In genomic region chr9:94958382-94958781, GRCm38 (mm10) we compare ENCODE assay signal across 20 mouse cellular contexts.
DNase-seq lines count a peak whose midpoint lies in the region; ATAC-seq and TF ChIP-seq lines count a peak whose summit lies in the region.
"Had no signal": no experiment of that assay in that cellular context is flagged by ENCODE, and none has a peak within 500 bp of the region (broad histone marks: within the 10 kb centered on the region; RNA-seq: fewer than 3 reads in every experiment).

No protein-coding gene starts in this region.

- no peaks in the 10 kb centered on the region for H3K4me1 ChIP-seq in liver, postnatal 0 days (ENCODE audit: insufficient read depth)

- TF ChIP-seq EP300 in liver, postnatal 0 days (IDR thresholded peaks at IDR 0.05; ENCODE audit: low read depth), result no peak

- H3K4me3 ChIP-seq in liver, postnatal 0 days (ENCODE audit: low read depth, low read length), result no peak overlapping the region
- H3K4me3 ChIP-seq: forebrain, embryonic 10.5 days; heart, embryonic 15.5 days; limb, embryonic 12.5 days had no signal

- TF ChIP-seq CTCF in liver, postnatal 0 days (IDR thresholded peaks at IDR 0.05; ENCODE audit: low read depth), result no peak

- H3K27me3 ChIP-seq in liver, postnatal 0 days (ENCODE audit: insufficient read depth, low read length), result no peaks in the 10 kb centered on the region
- H3K27me3 ChIP-seq: heart, embryonic 15.5 days; limb, embryonic 12.5 days had no signal

- no peak overlapping the region for H3K4me2 ChIP-seq in liver, postnatal 0 days (ENCODE audit: low read depth, low read length)
- H3K4me2 ChIP-seq: heart, embryonic 15.5 days; limb, embryonic 12.5 days had no signal

- WGBS in liver, postnatal 0 days (ENCODE audit: insufficient replicate concordance), result 65% methylated on average over 2 of the region's 2 CpGs

- ATAC-seq in liver, postnatal 0 days, result no peak

- H3K9ac ChIP-seq in liver, postnatal 0 days (replicated peaks), result no peak overlapping the region
- H3K9ac ChIP-seq: heart, embryonic 15.5 days; limb, embryonic 12.5 days; liver, embryonic 14.5 days had no signal

- DNase-seq in adrenal gland, postnatal 36 days, result peak; percentile 22 to 48
- DNase-seq in adrenal gland, adult 8-10 months, result no peak
- DNase-seq in layer of hippocampus, adult 8-10 months (ENCODE audit: low spot score in 2 of 2), result peak; percentile 35 to 36
- DNase-seq in layer of hippocampus, postnatal 14 days (ENCODE audit: low spot score in 2 of 2), result no peak
- peak; percentile 16 for DNase-seq in ES-CJ7 (ENCODE audit: low read depth, low spot score)
- DNase-seq in layer of hippocampus, postnatal 36 days, result peak; percentile 18 to 22
- DNase-seq in liver, postnatal 0 days, result no peak
- no peak for DNase-seq in kidney, adult 18-20 months
- DNase-seq: B cell, adult 2 months; cerebellum, adult 11-12 months; heart, adult 18-20 months; kidney, postnatal 10 days; lung, postnatal 14 days; thymus, postnatal 36 days had no signal

- no peaks in the 10 kb centered on the region for H3K36me3 ChIP-seq in liver, postnatal 0 days (replicated peaks; ENCODE audit: insufficient read depth, low read length)
- H3K36me3 ChIP-seq: forebrain, embryonic 10.5 days; G1E; heart, embryonic 15.5 days; limb, embryonic 12.5 days had no signal

- no peak overlapping the region for H3K27ac ChIP-seq in liver, postnatal 0 days (ENCODE audit: low read depth)
- H3K27ac ChIP-seq: forebrain, embryonic 10.5 days; heart, embryonic 15.5 days; limb, embryonic 12.5 days; liver, embryonic 14.5 days; stomach, postnatal 0 days had no signal

- no peaks in the 10 kb centered on the region for H3K9me3 ChIP-seq in liver, postnatal 0 days (ENCODE audit: low read length)
- H3K9me3 ChIP-seq: forebrain, embryonic 10.5 days; heart, embryonic 15.5 days; limb, embryonic 12.5 days had no signal

Comparison
In these comparisons a context has a peak if more than half of its experiments do, and no peak if none do; other contexts are left out.
1. DNase-seq: peak in adrenal gland, postnatal 36 days (2 of 2), layer of hippocampus, adult 8-10 months (2 of 2), ES-CJ7 (single experiment) and layer of hippocampus, postnatal 36 days (2 of 2); none in adrenal gland, adult 8-10 months (single experiment), layer of hippocampus, postnatal 14 days (0 of 2), liver, postnatal 0 days (single experiment) and kidney, adult 18-20 months (single experiment).